Mouse (Mus musculus): Measurements from ENCODE around the gene Mbtps1. TPM values are rescaled to one million over a fixed set of nuclear protein-coding genes. Genes with fewer than 3 reads are reported as not detected.

The Mbtps1 gene
- polyA plus RNA-seq, 1 experiment, result 40.5 TPM

- DNase-seq (ENCODE audit: low read depth in 1 of 2, low spot score in 2 of 2), result peak; percentile 77 to 97
- H3K27me3 ChIP-seq (ENCODE audit: control insufficient read depth, insufficient read depth, low read length), result no peaks in the 10 kb centered on the region
- TF ChIP-seq CTCF (IDR thresholded peaks at IDR 0.05; ENCODE audit: extremely low read depth, insufficient read depth, insufficient read length, insufficient replicate concordance) (0 out of 2 replicates have a peak, but pooled peaks have one; percentile 2), POLR2A (IDR thresholded peaks at IDR 0.05; ENCODE audit: low read depth, low read length) (peak; percentile 29)
- H3K36me3 ChIP-seq (ENCODE audit: control insufficient read depth, insufficient read depth, low read length), result no peaks in the 10 kb centered on the region
- H3K4me1 ChIP-seq (ENCODE audit: control insufficient read depth, insufficient read depth, insufficient read length), result peaks cover 9% of the 10 kb centered on the region; the same call in 1 of the 2 replicates
- peak within 1 kb of the TSS; percentile 68 for H3K4me3 ChIP-seq (ENCODE audit: extremely low read depth, insufficient read depth, insufficient read length)
- H3K27ac ChIP-seq (ENCODE audit: insufficient read depth, low read length), result peak within 1 kb of the TSS; percentile 60
- under 1% methylated on average over 72 of the region's 97 CpGs for WGBS
These were observed 16.2 kb upstream of the Mbtps1 start, which contains the start of the genes Hsdl1 and Dnaaf1 for GRCm38 (mm10) chr8:119574437-119575365. TSS of gene Hsdl1 (minus strand) at chr8:119575183. TSS of gene Dnaaf1 (plus strand) at chr8:119575235.

GRCm38 (mm10) chr8:119572411-119572810, 13.9 kb upstream of the Mbtps1 start:
- H3K4me1 ChIP-seq (ENCODE audit: control insufficient read depth, insufficient read depth, insufficient read length), result peaks cover 9% of the 10 kb centered on the region; the same call in 1 of the 2 replicates
- no peaks in the 10 kb centered on the region; the same call in 1 of the 2 replicates for H3K36me3 ChIP-seq (ENCODE audit: control insufficient read depth, insufficient read depth, low read length)
- no peaks in the 10 kb centered on the region for H3K27me3 ChIP-seq (ENCODE audit: control insufficient read depth, insufficient read depth, low read length)
- 73% methylated on average over 4 of the region's 4 CpGs for WGBS
- no peak overlapping the region for H3K4me3 ChIP-seq (ENCODE audit: extremely low read depth, insufficient read depth, insufficient read length)
- H3K27ac ChIP-seq (ENCODE audit: insufficient read depth, low read length), result no peak overlapping the region
- TF ChIP-seq POLR2A (IDR thresholded peaks at IDR 0.05; ENCODE audit: low read depth, low read length), result no peak
- no peak for TF ChIP-seq CTCF (IDR thresholded peaks at IDR 0.05; ENCODE audit: extremely low read depth, insufficient read depth, insufficient read length, insufficient replicate concordance)
- no peak for DNase-seq (ENCODE audit: low read depth in 1 of 2, low spot score in 2 of 2)

DNA sequence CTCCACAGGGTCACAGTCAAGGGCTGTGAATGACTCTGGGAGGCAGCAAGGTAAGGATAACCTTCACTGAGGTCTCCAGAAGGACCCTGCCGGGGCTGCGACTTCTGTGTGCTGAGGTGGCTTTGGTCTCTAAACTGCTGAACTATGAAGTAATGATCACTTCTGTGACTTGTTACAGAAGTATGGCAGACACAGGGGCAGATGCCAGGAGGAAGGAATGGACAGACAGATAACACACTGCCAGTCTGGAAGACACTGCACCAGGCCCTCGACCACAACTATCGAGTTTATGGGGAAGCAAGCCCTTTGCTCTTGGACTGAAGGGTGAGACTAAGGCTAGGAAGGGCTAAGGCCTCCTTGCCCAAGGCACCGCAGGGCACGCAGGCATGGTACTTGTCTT, 12.6 kb upstream of the Mbtps1 start:
- TF ChIP-seq POLR2A (IDR thresholded peaks at IDR 0.05; ENCODE audit: low read depth, low read length) (no peak), CTCF (IDR thresholded peaks at IDR 0.05; ENCODE audit: extremely low read depth, insufficient read depth, insufficient read length, insufficient replicate concordance) (no peak)
- no peak overlapping the region for H3K27ac ChIP-seq (ENCODE audit: insufficient read depth, low read length)
- H3K4me1 ChIP-seq (ENCODE audit: control insufficient read depth, insufficient read depth, insufficient read length), result peaks cover 9% of the 10 kb centered on the region; the same call in 1 of the 2 replicates
- H3K27me3 ChIP-seq (ENCODE audit: control insufficient read depth, insufficient read depth, low read length), result no peaks in the 10 kb centered on the region
- DNase-seq (ENCODE audit: low read depth in 1 of 2, low spot score in 2 of 2), result no peak
- H3K36me3 ChIP-seq (ENCODE audit: control insufficient read depth, insufficient read depth, low read length), result peaks cover 6% of the 10 kb centered on the region
- H3K4me3 ChIP-seq (ENCODE audit: extremely low read depth, insufficient read depth, insufficient read length), result no peak overlapping the region
- WGBS, result 76% methylated on average over 6 of the region's 6 CpGs

DNA sequence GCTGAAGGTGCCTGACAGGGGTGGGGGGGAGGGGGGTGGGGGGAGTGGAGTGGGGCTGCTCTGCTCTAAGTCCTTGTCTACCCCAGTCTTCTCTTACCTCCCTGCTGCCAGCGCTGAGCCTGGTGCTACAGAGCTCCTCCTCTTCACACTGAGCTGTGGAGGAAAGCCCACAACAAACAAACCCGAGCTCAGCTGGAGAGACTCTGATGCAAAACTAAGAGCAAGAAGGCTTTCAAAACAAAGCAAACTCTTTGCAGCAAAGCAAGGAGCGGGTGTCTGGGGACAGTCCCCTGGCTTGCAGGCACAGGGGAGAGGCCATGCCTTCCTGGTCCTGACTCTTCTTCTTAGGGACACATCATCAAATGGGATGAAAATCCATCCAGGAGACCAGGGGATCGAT, 11.3 kb upstream of the Mbtps1 start:
- DNase-seq (ENCODE audit: low read depth in 1 of 2, low spot score in 2 of 2), result peak in 1 of 2 experiments; percentile 49
- H3K4me3 ChIP-seq (ENCODE audit: extremely low read depth, insufficient read depth, insufficient read length), result no peak overlapping the region

DNA sequence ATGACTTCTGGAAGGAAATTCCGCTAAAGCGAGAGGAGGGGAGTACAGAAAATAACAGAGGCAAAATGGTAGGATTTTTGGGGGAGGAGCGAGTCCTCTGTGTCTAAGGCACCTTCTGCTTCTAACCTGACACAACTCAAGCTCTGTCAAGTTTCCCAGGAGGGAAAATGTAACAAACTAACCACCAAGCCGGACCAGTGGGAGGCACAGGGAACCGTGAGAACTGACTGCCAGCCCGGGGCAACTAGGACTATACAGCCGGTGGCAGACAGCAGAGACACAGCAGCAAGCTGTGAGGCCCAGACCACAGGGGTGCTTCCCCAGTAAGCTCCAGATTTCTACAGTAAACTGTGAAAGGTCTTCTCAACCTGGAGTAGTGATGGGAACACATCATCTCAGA, 10.4 kb upstream of the Mbtps1 start:
- WGBS, result 74% methylated on average over 7 of the region's 7 CpGs
- H3K4me3 ChIP-seq (ENCODE audit: extremely low read depth, insufficient read depth, insufficient read length), result no peak overlapping the region
- H3K27me3 ChIP-seq (ENCODE audit: control insufficient read depth, insufficient read depth, low read length), result no peaks in the 10 kb centered on the region
- DNase-seq (ENCODE audit: low read depth in 1 of 2, low spot score in 2 of 2), result no peak
- no peak for TF ChIP-seq CTCF (IDR thresholded peaks at IDR 0.05; ENCODE audit: extremely low read depth, insufficient read depth, insufficient read length, insufficient replicate concordance)
- no peak for TF ChIP-seq POLR2A (IDR thresholded peaks at IDR 0.05; ENCODE audit: low read depth, low read length)
- peaks cover 11% of the 10 kb centered on the region; the same call in 1 of the 2 replicates for H3K4me1 ChIP-seq (ENCODE audit: control insufficient read depth, insufficient read depth, insufficient read length)
- no peak overlapping the region for H3K27ac ChIP-seq (ENCODE audit: insufficient read depth, low read length)
- H3K36me3 ChIP-seq (ENCODE audit: control insufficient read depth, insufficient read depth, low read length), result peaks cover 22% of the 10 kb centered on the region

More for the DNA sequence above, 11.3 kb upstream of the Mbtps1 start:
- Histone ChIP-seq H3K4me1 (ENCODE audit: control insufficient read depth, insufficient read depth, insufficient read length) (peaks cover 9% of the 10 kb centered on the region; the same call in 1 of the 2 replicates), H3K27ac (ENCODE audit: insufficient read depth, low read length) (peak overlapping the region; percentile 58), H3K36me3 (ENCODE audit: control insufficient read depth, insufficient read depth, low read length) (peaks cover 19% of the 10 kb centered on the region), H3K27me3 (ENCODE audit: control insufficient read depth, insufficient read depth, low read length) (no peaks in the 10 kb centered on the region)
- WGBS, result 67% methylated on average over 4 of the region's 4 CpGs
- no peak for TF ChIP-seq CTCF (IDR thresholded peaks at IDR 0.05; ENCODE audit: extremely low read depth, insufficient read depth, insufficient read length, insufficient replicate concordance)
- TF ChIP-seq POLR2A (IDR thresholded peaks at IDR 0.05; ENCODE audit: low read depth, low read length), result no peak

DNA sequence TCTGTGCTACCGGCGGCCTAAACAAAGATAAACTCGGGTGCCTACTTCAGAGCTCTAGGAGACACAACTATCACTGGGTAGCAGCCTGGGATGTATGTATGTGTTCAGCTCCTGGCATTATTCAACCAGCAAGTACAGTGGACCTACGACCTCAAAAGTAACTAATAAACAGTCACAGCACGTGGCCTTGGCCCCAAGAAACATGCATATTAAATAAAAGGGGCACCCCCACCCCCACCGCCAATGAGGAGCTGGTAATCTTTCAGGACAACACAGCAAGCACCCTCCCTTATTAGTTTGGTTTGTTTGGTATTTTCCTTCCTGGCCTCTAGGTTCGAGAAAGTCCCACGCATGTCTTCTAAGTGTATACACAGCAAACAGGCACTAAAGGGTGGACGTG, 9.7 kb upstream of the Mbtps1 start:
- TF ChIP-seq POLR2A (IDR thresholded peaks at IDR 0.05; ENCODE audit: low read depth, low read length) (no peak), CTCF (IDR thresholded peaks at IDR 0.05; ENCODE audit: extremely low read depth, insufficient read depth, insufficient read length, insufficient replicate concordance) (no peak)
- Histone ChIP-seq H3K36me3 (ENCODE audit: control insufficient read depth, insufficient read depth, low read length) (peaks cover 24% of the 10 kb centered on the region), H3K27me3 (ENCODE audit: control insufficient read depth, insufficient read depth, low read length) (no peaks in the 10 kb centered on the region), H3K4me3 (ENCODE audit: extremely low read depth, insufficient read depth, insufficient read length) (no peak overlapping the region), H3K27ac (ENCODE audit: insufficient read depth, low read length) (no peak overlapping the region), H3K4me1 (ENCODE audit: control insufficient read depth, insufficient read depth, insufficient read length) (peaks cover 15% of the 10 kb centered on the region; the same call in 1 of the 2 replicates)
- DNase-seq (ENCODE audit: low read depth in 1 of 2, low spot score in 2 of 2), result no peak
- WGBS, result 86% methylated on average over 9 of the region's 9 CpGs
